In the genomic region with DNA sequence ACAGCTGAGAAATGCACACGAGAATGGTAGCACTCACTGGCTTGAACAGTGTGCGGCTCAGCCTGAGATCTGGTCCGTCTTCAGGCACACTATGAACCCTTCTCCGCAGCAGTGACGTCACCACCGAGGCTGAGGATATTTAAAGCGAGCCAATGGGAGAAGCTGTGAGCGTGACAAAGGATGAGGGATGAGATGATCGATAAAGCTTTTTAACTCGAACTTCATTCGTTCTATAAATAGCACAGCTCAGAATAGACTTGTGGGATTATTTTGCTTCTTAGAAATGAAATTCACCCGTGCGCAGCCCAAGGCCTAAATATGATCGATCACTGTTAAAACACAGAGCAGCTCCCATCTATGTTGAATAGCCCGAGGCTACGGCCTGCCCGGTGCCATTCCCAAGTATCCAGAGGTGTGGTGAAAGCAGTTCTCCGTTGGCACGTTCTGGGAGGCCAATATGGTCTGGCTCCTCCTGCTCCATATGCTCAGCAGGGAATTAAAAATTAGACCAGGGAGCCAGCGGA, we compare ENCODE assay signal across 9 mouse cellular contexts. TPM values are rescaled to one million over a fixed set of nuclear protein-coding genes. Genes with fewer than 3 reads are reported as not detected.
A peak's percentile ranks its signal among the peaks of the same experiment; 100 is the strongest.
DNase-seq lines count a peak whose midpoint lies in the region; ATAC-seq and TF ChIP-seq lines count a peak whose summit lies in the region.
"Had no signal": no experiment of that assay in that cellular context is flagged by ENCODE, and none has a peak within 500 bp of the region (broad histone marks: within the 10 kb centered on the region; RNA-seq: fewer than 3 reads in every experiment).

No protein-coding gene starts in this region.

- intact Hi-C loops in left cerebral cortex, postnatal 4 days (cut with DNase I): no loop called here

- DNase-seq in left cerebral cortex, adult 11 months (ENCODE audit: low spot score): peak; percentile 58
- DNase-seq in left cerebral cortex, postnatal 4 days: no peak
- DNase-seq in forebrain, postnatal 0 days: peak; percentile 84
- peak; percentile 34 to 57 for DNase-seq in layer of hippocampus, postnatal 10 days (ENCODE audit: low spot score in 2 of 2)
- peak; percentile 76 for DNase-seq in right cerebral cortex, postnatal 25 days
- no peak for DNase-seq in embryo, embryonic 10 days (ENCODE audit: low spot score)

- H3K27ac ChIP-seq in forebrain, postnatal 0 days (ENCODE audit: low read depth, low read length): peak overlapping the region; percentile 90
- H3K27ac ChIP-seq in intestine, embryonic 15.5 days: no peak overlapping the region

- no peaks in the 10 kb centered on the region for H3K9me3 ChIP-seq in forebrain, postnatal 0 days (ENCODE audit: low read length)
- no peaks in the 10 kb centered on the region for H3K9me3 ChIP-seq in intestine, embryonic 15.5 days
- H3K9me3 ChIP-seq: megakaryocyte, embryonic 14.5 days had no signal

- ATAC-seq in forebrain, postnatal 0 days: peak; percentile 94
- ATAC-seq in intestine, embryonic 15.5 days: no peak

- no peaks in the 10 kb centered on the region for H3K36me3 ChIP-seq in forebrain, postnatal 0 days (ENCODE audit: insufficient read depth)
- H3K36me3 ChIP-seq in intestine, embryonic 15.5 days: no peaks in the 10 kb centered on the region

- no peak overlapping the region for H3K4me3 ChIP-seq in forebrain, postnatal 0 days (ENCODE audit: low read depth, low read length)
- H3K4me3 ChIP-seq in intestine, embryonic 15.5 days (replicated peaks): no peak overlapping the region
- H3K4me3 ChIP-seq: megakaryocyte, embryonic 14.5 days had no signal

- H3K4me2 ChIP-seq in forebrain, postnatal 0 days (ENCODE audit: low read depth): peak overlapping the region; percentile 39
- no peak overlapping the region for H3K4me2 ChIP-seq in intestine, embryonic 15.5 days (replicated peaks)

- peaks cover 11% of the 10 kb centered on the region; the same call in 1 of the 2 replicates for H3K4me1 ChIP-seq in forebrain, postnatal 0 days (ENCODE audit: insufficient read depth)
- H3K4me1 ChIP-seq in intestine, embryonic 15.5 days (replicated peaks): no peaks in the 10 kb centered on the region

- no peaks in the 10 kb centered on the region for H3K27me3 ChIP-seq in forebrain, postnatal 0 days (ENCODE audit: insufficient read depth, low read length)
- no peaks in the 10 kb centered on the region for H3K27me3 ChIP-seq in intestine, embryonic 15.5 days (replicated peaks)

- TF ChIP-seq CTCF in forebrain, postnatal 0 days (IDR thresholded peaks at IDR 0.05; ENCODE audit: low read depth): no peak

- 49% methylated on average over 20 of the region's 20 CpGs for WGBS in forebrain, postnatal 0 days
- WGBS in intestine, embryonic 15.5 days: 74% methylated on average over 20 of the region's 20 CpGs

- peak overlapping the region; percentile 31; the same call in 1 of the 2 replicates for H3K9ac ChIP-seq in forebrain, postnatal 0 days
- H3K9ac ChIP-seq in intestine, embryonic 15.5 days: no peak overlapping the region

RNA-seq across cellular contexts. Expression of gene Slc7a8, which starts 9.4 kb away (rescaled TPM):
- 10 to 100 TPM; 33.7 to 36.5 TPM for total RNA-seq in left cerebral cortex, postnatal 4 days (2021)
- 11.8 and 13.3 TPM in 2 replicates for total RNA-seq in forebrain, postnatal 0 days (2014; rRNA removed)
- 12.5 and 14.5 TPM in 2 replicates for polyA plus RNA-seq in forebrain, postnatal 0 days (2015; fragmentation: Nextera tagmentation; extraction: Ambion mirVana)
- total RNA-seq in layer of hippocampus, postnatal 10 days (2021): 10 to 100 TPM; 63.7 to 66.3 TPM
- polyA plus RNA-seq in intestine, embryonic 15.5 days (2015; fragmentation: Nextera tagmentation; extraction: Ambion mirVana): 30.9 and 33.0 TPM in 2 replicates

RNA-seq across cellular contexts. Expression of gene Rnf212b, which starts 41.5 kb away (rescaled TPM):
- not detected for total RNA-seq in left cerebral cortex, postnatal 4 days (2021)
- not detected in 2 replicates for total RNA-seq in forebrain, postnatal 0 days (2014; rRNA removed)
- polyA plus RNA-seq in forebrain, postnatal 0 days (2015; fragmentation: Nextera tagmentation; extraction: Ambion mirVana): not detected in 2 replicates
- not detected for total RNA-seq in layer of hippocampus, postnatal 10 days (2021)
- not detected in 2 replicates for polyA plus RNA-seq in intestine, embryonic 15.5 days (2015; fragmentation: Nextera tagmentation; extraction: Ambion mirVana)
- polyA plus RNA-seq: limb, embryonic 14.5 days had no signal

Comparison
In these comparisons a context has a peak if more than half of its experiments do, and no peak if none do; other contexts are left out.
1. DNase-seq: peak in left cerebral cortex, adult 11 months (single experiment), forebrain, postnatal 0 days (single experiment), layer of hippocampus, postnatal 10 days (2 of 2) and right cerebral cortex, postnatal 25 days (single experiment); none in left cerebral cortex, postnatal 4 days (single experiment) and embryo, embryonic 10 days (single experiment).